Mouse (Mus musculus): ENCODE data around the gene Grm1. TPM values are rescaled to one million over a fixed set of nuclear protein-coding genes. Genes with fewer than 3 reads are reported as not detected.

The Grm1 gene
- polyA plus RNA-seq, 1 experiment from 2014 or later, result not detected

- Histone ChIP-seq H3K4me1 (replicated peaks; ENCODE audit: control insufficient read depth, insufficient read depth, low read length) (no peaks in the 10 kb centered on the region), H3K4me3 (ENCODE audit: low read depth, low read length) (no peak overlapping the region), H3K9me3 (ENCODE audit: control insufficient read depth) (no peaks in the 10 kb centered on the region), H3K27me3 (replicated peaks; ENCODE audit: control insufficient read depth, insufficient read depth, low read length) (no peaks in the 10 kb centered on the region), H3K36me3 (ENCODE audit: control insufficient read depth, insufficient read depth) (no peaks in the 10 kb centered on the region), H3K27ac (ENCODE audit: low read depth, low read length) (no peak overlapping the region), H3K4me2 (replicated peaks; ENCODE audit: low read depth) (no peak overlapping the region), H3K9ac (ENCODE audit: low read depth, low read length) (no peak overlapping the region)
- 50% methylated on average over 1 of the region's 1 CpGs for WGBS
- no peak for ATAC-seq
- TF ChIP-seq CTCF (IDR thresholded peaks at IDR 0.05; ENCODE audit: low read depth), result no peak
Measured at GRCm38 (mm10) chr10:10890221-10890620, 191.9 kb downstream of the Grm1 start.

- Histone ChIP-seq H3K36me3 (ENCODE audit: control insufficient read depth, insufficient read depth) (no peaks in the 10 kb centered on the region), H3K9me3 (ENCODE audit: control insufficient read depth) (no peaks in the 10 kb centered on the region), H3K9ac (ENCODE audit: low read depth, low read length) (no peak overlapping the region), H3K4me3 (ENCODE audit: low read depth, low read length) (no peak overlapping the region), H3K27ac (ENCODE audit: low read depth, low read length) (no peak overlapping the region), H3K27me3 (replicated peaks; ENCODE audit: control insufficient read depth, insufficient read depth, low read length) (no peaks in the 10 kb centered on the region), H3K4me2 (replicated peaks; ENCODE audit: low read depth) (no peak overlapping the region), H3K4me1 (replicated peaks; ENCODE audit: control insufficient read depth, insufficient read depth, low read length) (no peaks in the 10 kb centered on the region)
- no peak for ATAC-seq
- 80% methylated on average over 9 of the region's 9 CpGs for WGBS
- TF ChIP-seq CTCF (IDR thresholded peaks at IDR 0.05; ENCODE audit: low read depth), result no peak
Measured at GRCm38 (mm10) chr10:10888521-10888920, 193.6 kb downstream of the Grm1 start.

- ATAC-seq, result no peak
- TF ChIP-seq CTCF (IDR thresholded peaks at IDR 0.05; ENCODE audit: low read depth), result no peak
- Histone ChIP-seq H3K4me3 (ENCODE audit: low read depth, low read length) (no peak overlapping the region), H3K9me3 (ENCODE audit: control insufficient read depth) (no peaks in the 10 kb centered on the region), H3K27me3 (replicated peaks; ENCODE audit: control insufficient read depth, insufficient read depth, low read length) (no peaks in the 10 kb centered on the region), H3K36me3 (ENCODE audit: control insufficient read depth, insufficient read depth) (no peaks in the 10 kb centered on the region), H3K4me1 (replicated peaks; ENCODE audit: control insufficient read depth, insufficient read depth, low read length) (no peaks in the 10 kb centered on the region), H3K9ac (ENCODE audit: low read depth, low read length) (no peak overlapping the region), H3K27ac (ENCODE audit: low read depth, low read length) (no peak overlapping the region), H3K4me2 (replicated peaks; ENCODE audit: low read depth) (no peak overlapping the region)
- WGBS, result 33% methylated on average over 2 of the region's 2 CpGs
Measured at GRCm38 (mm10) chr10:10884992-10885391, 197.2 kb downstream of the Grm1 start.

GRCm38 (mm10) chr10:10872142-10872541 is 210.0 kb downstream of the Grm1 start:
- TF ChIP-seq CTCF (IDR thresholded peaks at IDR 0.05; ENCODE audit: low read depth), result no peak

GRCm38 (mm10) chr10:10870271-10870670 is 211.9 kb downstream of the Grm1 start:
- no peak for TF ChIP-seq CTCF (IDR thresholded peaks at IDR 0.05; ENCODE audit: low read depth)
- Histone ChIP-seq H3K36me3 (ENCODE audit: control insufficient read depth, insufficient read depth) (no peaks in the 10 kb centered on the region), H3K9ac (ENCODE audit: low read depth, low read length) (no peak overlapping the region), H3K4me1 (replicated peaks; ENCODE audit: control insufficient read depth, insufficient read depth, low read length) (no peaks in the 10 kb centered on the region), H3K27ac (ENCODE audit: low read depth, low read length) (no peak overlapping the region), H3K4me2 (replicated peaks; ENCODE audit: low read depth) (no peak overlapping the region), H3K4me3 (ENCODE audit: low read depth, low read length) (no peak overlapping the region), H3K9me3 (ENCODE audit: control insufficient read depth) (no peaks in the 10 kb centered on the region), H3K27me3 (replicated peaks; ENCODE audit: control insufficient read depth, insufficient read depth, low read length) (no peaks in the 10 kb centered on the region)
- no peak for ATAC-seq
- 84% methylated on average over 2 of the region's 2 CpGs for WGBS

More at GRCm38 (mm10) chr10:10872142-10872541, 210.0 kb downstream of the Grm1 start:
- Histone ChIP-seq H3K27me3 (replicated peaks; ENCODE audit: control insufficient read depth, insufficient read depth, low read length) (no peaks in the 10 kb centered on the region), H3K9me3 (ENCODE audit: control insufficient read depth) (no peaks in the 10 kb centered on the region), H3K9ac (ENCODE audit: low read depth, low read length) (no peak overlapping the region), H3K4me3 (ENCODE audit: low read depth, low read length) (no peak overlapping the region), H3K4me1 (replicated peaks; ENCODE audit: control insufficient read depth, insufficient read depth, low read length) (no peaks in the 10 kb centered on the region), H3K4me2 (replicated peaks; ENCODE audit: low read depth) (no peak overlapping the region), H3K36me3 (ENCODE audit: control insufficient read depth, insufficient read depth) (no peaks in the 10 kb centered on the region), H3K27ac (ENCODE audit: low read depth, low read length) (no peak overlapping the region)
- no peak for ATAC-seq
- WGBS, result 37% methylated on average over 3 of the region's 3 CpGs

- Histone ChIP-seq H3K9ac (ENCODE audit: low read depth, low read length) (no peak overlapping the region), H3K4me1 (replicated peaks; ENCODE audit: control insufficient read depth, insufficient read depth, low read length) (no peaks in the 10 kb centered on the region), H3K27ac (ENCODE audit: low read depth, low read length) (no peak overlapping the region), H3K36me3 (ENCODE audit: control insufficient read depth, insufficient read depth) (no peaks in the 10 kb centered on the region), H3K9me3 (ENCODE audit: control insufficient read depth) (no peaks in the 10 kb centered on the region), H3K4me2 (replicated peaks; ENCODE audit: low read depth) (no peak overlapping the region), H3K4me3 (ENCODE audit: low read depth, low read length) (no peak overlapping the region), H3K27me3 (replicated peaks; ENCODE audit: control insufficient read depth, insufficient read depth, low read length) (no peaks in the 10 kb centered on the region)
- TF ChIP-seq CTCF (IDR thresholded peaks at IDR 0.05; ENCODE audit: low read depth), result no peak
- WGBS, result 89% methylated on average over 2 of the region's 2 CpGs
- no peak for ATAC-seq
Measured at GRCm38 (mm10) chr10:10866278-10866677, 215.9 kb downstream of the Grm1 start.

GRCm38 (mm10) chr10:10864759-10865158 is 217.4 kb downstream of the Grm1 start:
- no peak for TF ChIP-seq CTCF (IDR thresholded peaks at IDR 0.05; ENCODE audit: low read depth)
- ATAC-seq, result no peak
- WGBS, result 60% methylated on average over 5 of the region's 5 CpGs
- Histone ChIP-seq H3K4me3 (ENCODE audit: low read depth, low read length) (no peak overlapping the region), H3K27ac (ENCODE audit: low read depth, low read length) (no peak overlapping the region), H3K9me3 (ENCODE audit: control insufficient read depth) (no peaks in the 10 kb centered on the region), H3K4me1 (replicated peaks; ENCODE audit: control insufficient read depth, insufficient read depth, low read length) (no peaks in the 10 kb centered on the region), H3K27me3 (replicated peaks; ENCODE audit: control insufficient read depth, insufficient read depth, low read length) (no peaks in the 10 kb centered on the region), H3K36me3 (ENCODE audit: control insufficient read depth, insufficient read depth) (no peaks in the 10 kb centered on the region), H3K9ac (ENCODE audit: low read depth, low read length) (no peak overlapping the region), H3K4me2 (replicated peaks; ENCODE audit: low read depth) (no peak overlapping the region)

Data from intestine, postnatal 0 days (tissue).